Mouse (Mus musculus) spleen, adult 18-20 months (tissue): Measurements from ENCODE around the gene Gm8265.
"Not testable (repeated sequence)": the region's sequence is repeated elsewhere in the genome, so short reads cannot be mapped to it uniquely, and the experiment has no call there.

ENCODE experiments used
- DNase-seq, 2 experiments: peaks; one replicate each; pipeline ENCODE4 v3.0.0; 2022; ENCODE audit warnings: mixed read lengths in 2 of 2

The Gm8265 gene

DNA sequence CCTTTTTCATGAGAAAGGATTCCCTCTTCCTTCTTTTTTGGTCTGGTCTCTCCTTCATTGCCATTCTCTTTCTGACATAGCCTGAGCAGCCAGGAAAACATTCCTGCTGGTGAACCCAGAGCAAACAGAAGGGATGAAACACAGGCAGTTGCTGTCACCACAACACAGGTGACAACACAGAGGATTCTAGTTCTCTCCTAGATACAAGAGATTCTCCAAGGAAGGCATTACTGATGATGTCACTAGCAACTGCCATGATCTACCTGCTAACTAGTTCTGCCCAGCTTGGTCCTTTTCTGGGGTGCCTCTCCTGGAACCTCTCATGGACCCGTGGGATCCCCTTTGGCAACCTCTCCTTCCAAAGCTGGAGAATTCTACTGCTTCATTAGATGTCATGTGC lies at the start of gene Gm8265:
Gene Gm8265 (minus strand): TSS at position 101 of the 400 bp plus-strand sequence.
- not testable (repeated sequence) for DNase-seq
